Mouse (Mus musculus) spleen, adult 18-20 months (tissue): ENCODE measurements at regions not wholly inside any gene's neighbourhood (a gene's known extent, or its start where the extent isn't known, plus 50 kb on each side); places are given as distances from the start of the nearest gene placed in this dataset.

Experiments
- DNase-seq, 2 experiments: peaks; one replicate each; pipeline ENCODE4 v3.0.0; 2022; ENCODE audit warnings: mixed read lengths in 2 of 2

DNA sequence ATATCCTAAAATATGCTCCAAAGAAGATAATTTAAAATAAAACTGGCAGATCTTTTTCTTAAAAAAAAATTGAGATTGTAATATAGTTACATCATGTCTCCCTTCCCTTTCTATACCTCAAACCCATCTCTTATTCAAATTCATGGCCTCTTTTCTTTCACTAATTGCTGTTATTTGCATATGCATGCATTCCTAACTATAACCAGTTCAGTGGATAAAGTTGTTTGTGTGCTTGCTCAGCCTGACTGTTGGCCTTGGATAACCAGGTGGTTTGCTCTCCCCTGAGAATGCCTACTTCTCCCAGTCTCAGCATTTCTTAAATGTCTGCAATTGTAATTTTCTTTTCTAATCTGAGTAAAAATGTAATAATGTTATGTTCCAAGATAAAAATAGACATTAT is 2154.8 kb downstream of the 4930444P10Rik start:
- DNase-seq = no peak

DNA sequence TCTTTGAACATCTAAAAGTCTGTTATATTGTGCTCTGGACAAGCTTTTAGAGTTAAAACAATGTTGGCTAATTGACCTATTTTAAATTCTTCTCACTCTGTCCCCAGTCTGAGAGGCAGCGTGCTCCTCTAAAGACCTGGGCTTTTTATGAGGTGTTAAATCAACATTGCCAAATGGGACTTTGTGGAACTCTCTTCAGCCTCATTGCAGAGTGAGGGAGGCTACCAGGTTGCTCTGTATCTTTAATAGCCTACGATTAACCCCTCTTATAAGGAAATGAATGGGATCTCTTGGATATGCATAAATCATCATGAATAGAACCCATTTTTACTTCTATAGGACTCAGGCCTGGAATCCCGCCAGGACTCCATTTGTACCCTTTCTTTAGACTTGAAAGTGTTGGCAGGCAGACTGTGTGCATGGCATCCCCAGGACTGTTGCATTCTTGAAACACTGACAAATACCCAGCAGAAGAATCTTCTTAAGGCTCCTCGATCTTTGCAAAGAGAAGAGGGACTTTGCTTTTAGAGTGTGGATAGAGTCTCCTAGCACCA is 2157.1 kb downstream of the 4930444P10Rik start:
- no peak for DNase-seq

DNA sequence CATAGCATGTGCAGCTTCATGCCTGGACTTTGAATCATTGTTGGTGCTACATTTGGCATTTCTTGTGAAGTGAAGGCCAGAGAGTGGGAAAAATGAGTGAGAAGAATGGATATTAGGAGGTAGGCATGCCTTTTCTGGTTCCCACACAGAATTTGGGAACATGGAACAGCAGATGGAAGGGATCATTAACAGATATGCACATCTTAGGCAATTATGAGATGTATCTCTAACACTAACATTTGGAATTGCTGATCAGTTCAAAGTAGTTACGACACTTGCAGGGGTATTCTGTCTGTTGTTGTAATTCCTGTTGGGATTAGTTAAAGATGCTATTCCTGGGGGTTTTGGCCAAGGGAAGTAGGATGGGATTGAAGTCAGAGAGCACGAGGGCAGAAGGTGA is 2164.4 kb downstream of the 4930444P10Rik start:
- no peak for DNase-seq

DNA sequence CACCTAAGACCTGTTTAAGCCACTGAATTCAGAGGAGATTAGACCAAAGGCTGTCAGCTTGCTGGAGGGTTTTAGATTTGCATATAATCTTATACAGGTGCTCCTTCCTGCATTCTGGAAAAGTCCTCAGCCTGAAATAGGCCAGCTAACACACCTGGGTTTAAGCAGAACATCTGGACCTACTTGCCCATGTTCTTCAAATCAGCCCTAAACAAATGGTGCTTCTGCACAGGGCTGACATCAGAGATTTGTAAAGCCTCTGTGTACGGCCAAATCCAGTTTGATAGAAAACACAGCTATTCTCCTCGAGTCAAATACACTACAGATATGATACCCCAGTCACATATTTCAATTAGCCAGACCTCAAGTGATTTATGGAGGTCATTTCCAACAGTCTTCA is 2165.2 kb downstream of the 4930444P10Rik start:
- no peak for DNase-seq

DNA sequence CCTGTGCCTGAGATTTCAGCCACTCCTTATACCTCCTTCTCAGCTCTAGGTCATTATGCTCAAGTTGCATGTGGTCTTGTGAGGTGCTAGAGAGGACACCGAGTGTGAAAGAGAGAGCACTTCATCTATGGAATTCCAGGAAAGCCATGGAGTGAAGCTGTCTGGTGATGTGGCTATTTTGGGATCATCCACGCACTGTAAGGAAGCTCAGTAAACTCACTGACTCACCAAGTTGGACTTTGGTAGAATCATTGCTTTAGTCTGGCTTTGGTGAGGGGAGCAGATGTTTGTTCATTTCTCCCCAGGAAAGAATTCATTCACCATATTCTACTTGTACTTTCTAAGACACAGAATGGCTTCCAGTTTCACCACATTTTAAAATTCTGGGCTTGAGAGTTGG is 2167.1 kb downstream of the 4930444P10Rik start:
- DNase-seq = no peak

DNA sequence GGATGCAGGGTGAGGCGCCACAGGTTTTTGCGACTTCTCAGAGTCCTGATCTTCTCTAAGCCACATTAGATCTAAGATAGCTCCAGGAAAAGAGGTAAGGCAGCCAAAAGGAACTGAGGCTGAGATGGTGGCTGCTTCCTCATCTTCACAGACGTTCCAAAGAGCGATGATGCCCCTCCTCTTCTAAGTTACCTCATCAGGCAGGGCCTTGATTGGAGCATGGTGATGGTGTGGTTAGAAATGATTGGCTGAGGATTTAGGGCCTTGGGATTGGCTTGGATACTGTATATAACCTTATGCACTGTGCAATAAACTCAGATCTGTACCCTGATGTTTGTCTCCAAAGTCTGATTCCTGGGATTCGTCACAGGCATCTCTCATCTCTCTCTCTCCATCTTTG is 2177.9 kb downstream of the 4930444P10Rik start:
- DNase-seq = no peak

DNA sequence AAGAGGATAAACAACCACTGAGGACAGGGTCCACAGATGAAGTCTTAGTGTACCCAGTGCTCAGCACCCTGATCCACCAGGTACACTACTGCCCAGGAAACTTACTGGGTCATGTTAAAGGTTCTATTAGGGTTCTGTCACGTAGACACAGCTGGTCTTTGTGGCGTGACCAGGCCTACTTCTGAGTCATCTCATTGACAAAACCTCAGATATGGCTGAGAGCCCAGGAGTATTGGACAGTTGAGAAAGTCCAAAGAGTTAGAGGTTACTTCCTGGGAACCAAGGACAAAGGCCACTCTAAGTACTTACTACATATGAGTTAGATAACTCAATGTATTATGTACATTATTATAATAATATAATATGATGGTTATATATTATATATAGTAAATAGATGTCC is 2214.0 kb downstream of the 4930444P10Rik start:
- DNase-seq = no peak

DNA sequence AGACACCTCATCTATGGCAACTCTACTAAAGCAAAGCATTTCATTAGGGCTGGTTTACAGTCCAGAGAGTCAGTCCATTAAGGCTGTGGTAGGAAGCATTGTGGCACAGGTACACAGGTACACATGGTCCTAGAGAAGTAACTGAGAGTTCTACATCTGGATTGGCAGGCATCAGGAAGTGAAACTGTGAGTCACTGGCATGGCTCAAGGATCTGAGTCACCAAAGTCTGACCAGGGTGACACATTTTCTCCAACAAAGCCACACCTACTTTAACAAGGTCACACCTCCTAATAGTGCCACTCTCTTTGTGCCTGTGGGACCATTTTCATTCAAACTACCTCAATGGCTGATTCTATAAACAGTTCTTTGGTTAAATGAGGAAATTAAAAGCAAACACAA is 2219.2 kb downstream of the 4930444P10Rik start:
- DNase-seq = no peak

DNA sequence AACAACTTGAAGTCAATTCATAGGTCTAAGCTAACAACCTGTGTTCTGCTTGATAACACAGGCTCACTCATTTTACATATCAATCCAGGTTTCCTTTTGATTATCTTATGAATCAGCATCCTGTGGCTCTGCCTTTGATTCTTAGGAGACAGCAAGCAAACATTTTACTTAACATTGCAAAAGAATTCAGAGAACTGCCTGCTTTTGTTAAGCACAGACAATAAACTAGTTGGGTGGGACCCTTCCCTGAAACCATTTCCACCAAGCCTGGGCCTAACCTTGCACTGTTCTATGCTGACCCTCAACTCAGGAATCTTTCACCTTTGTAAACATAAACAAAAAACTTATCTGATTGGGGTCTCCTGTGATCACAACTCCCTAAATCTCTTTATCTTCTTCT is 2220.6 kb downstream of the 4930444P10Rik start:
- no peak for DNase-seq

DNA sequence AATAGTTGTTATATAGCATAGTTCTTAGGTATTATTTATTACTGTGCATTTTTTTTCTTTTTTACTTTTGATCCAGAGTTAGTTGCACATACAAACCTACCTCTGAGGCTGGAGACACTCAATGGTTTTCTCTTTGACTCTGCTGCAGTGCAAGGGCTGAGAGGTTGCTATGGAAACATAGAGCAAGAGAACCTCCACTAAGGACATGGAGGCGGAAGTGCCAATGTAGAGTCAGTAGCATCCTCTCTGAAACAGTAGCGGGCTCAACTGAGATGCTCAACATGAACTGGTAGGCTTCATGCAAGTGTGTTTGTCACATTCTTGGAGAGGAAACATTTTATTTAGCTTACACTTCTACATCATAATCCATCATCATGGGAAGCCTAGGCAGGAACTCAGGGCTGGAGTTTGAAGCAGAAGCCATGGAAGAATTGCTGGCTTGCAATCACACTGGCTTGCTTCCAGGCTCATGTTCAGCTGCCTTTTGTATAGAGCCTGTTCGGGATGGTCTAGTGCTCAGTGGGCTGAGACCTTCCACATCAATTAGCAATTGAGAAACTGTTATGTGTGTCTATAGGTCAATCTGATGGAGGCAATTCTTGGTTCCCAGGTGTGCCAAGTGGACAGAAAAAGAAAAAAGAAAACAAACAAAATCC is 2222.4 kb downstream of the 4930444P10Rik start:
- DNase-seq = no peak

DNA sequence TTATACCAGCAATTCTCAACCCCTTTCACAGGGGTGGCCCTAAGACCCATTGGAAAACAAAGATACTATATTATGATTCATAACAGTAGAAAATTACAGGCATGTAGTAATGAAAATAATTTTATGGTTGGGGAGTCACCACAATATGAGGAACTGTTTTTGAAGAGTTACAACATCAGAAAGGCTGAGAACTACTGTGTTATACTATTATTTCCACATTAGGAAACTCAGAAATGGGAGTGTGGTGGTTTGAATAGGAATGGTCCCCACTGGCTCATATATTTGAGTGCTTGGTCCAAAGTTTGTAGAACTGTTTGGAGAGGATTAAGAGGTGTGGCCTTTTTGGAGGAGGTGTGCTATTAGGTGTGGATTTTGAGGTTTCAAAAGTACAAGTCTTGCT is 2227.4 kb downstream of the 4930444P10Rik start:
- no peak for DNase-seq

DNA sequence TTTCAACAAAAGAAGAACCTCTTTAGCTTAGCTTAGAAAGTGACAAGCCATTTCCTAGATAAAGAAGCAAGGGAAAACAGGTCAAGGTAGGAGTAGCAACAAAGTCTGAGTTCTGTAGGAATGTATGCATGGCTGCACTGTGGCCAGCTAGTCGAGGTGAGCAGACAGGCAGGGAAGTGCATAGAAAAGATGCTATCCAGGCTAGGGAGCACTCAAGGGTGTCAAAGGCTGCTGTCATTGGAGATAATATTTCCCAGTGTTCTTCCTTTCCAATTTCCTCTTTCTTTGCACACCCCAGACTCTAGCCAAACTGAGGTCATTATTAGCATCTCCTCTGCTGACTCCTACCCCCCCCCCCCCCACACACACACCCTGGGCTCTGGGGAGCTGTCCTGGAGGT is 2229.4 kb downstream of the 4930444P10Rik start:
- no peak for DNase-seq

DNA sequence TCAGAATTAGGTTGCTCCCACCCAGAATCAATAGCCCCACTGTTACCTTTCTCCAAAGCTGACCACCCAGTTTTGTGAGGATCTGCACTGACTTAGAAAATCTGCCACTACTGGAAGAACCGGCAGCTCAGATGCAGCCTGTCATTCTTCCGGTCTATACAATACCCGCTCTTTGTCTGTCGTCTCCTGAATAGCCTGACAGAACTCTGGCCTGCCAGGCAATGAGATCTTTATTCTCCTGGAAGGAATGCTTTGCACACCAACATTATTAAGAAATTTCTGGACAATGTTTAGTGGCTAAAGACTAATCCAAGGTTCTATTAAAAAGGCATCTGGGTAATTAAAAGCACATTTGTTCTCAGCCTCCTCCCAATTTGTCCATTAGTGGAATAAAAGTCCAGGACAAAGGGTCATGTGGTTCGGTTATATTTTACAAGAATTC is 2232.0 kb downstream of the 4930444P10Rik start:
- no peak for DNase-seq

DNA sequence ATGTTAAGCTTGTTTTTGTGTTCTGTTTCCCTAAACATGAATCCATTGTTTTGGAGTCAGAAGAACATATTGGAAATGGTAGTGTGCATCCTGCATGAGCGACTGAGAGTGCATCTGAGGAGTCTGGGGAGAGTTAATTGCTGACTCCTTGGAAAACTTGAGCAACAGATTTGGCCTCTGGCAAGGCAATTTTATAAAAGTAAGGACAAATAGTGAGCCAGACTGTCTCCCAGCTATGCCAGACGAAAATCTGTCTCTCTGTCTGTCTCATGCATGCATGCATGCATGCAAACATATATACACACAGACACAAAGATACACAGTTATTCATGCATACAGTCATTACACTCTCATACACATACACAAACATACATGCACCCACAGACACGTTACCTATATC is 2232.7 kb downstream of the 4930444P10Rik start:
- no peak for DNase-seq

DNA sequence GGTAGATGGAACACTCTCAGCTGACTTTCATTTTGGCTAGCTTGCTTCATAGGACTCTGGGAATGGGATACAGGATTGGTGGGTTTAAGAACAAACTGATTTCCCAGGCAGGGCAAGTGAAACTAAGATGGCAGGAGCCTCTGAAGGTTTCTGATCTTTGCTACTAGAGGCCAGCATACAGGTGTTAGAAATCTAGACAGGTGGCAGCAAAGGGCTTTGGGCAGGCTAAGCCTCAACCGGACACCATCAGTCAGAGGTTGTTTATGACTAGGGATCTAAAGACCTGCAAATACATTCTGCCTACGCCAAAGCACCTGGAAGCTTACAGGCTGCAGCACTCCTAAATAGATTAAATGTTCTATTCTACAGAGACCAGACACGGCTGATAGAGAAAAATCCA is 2233.4 kb downstream of the 4930444P10Rik start:
- no peak for DNase-seq

DNA sequence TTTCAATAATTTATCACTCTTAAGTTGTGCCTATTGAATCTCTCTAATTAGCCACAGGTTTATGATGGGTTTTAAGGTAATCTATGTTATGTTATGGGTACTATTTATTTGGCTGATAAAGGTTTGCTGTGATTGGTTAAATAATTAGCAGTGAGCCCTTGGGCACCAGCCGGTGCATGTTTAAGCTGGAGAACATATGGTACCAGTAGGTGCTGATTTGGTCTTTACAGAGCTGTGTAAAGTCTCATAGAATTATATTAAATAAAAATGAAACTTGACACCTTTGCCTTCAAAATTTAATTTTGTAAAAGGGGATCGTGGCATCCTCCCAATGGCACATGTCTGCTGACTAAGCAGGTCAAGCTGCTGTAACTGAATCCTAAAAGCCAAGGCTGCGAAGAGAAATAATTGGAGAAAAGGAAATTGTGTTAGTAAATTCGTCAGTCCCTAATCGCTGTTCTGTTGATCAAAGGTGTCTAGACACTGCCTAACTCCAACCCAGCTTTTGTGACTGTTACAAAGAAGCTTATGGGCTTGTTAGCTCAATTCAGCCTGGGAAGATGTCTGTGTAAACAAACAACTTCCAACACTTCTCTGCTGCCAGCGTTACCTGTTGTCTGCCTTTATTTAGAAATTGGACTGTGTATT is 2234.6 kb downstream of the 4930444P10Rik start:
- no peak for DNase-seq

DNA sequence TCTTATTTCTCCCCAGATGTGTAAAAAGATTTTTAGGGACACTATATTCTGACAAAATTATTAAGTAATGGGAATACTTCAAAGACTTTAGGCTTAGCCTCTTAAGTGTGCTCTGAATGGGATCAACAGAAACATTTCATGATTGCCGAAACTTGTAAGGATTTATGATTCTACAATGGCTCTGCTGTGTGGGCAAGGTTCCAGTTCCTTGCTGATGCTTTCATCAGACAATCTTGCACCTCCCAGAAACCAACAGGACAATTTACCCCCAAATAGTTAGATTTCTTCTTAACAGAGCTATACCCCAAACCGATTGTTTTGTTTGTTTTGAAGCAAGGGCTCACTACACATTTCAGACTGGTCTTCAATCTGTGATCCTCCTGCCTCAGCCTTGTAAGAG is 2236.1 kb downstream of the 4930444P10Rik start:
- DNase-seq = no peak

DNA sequence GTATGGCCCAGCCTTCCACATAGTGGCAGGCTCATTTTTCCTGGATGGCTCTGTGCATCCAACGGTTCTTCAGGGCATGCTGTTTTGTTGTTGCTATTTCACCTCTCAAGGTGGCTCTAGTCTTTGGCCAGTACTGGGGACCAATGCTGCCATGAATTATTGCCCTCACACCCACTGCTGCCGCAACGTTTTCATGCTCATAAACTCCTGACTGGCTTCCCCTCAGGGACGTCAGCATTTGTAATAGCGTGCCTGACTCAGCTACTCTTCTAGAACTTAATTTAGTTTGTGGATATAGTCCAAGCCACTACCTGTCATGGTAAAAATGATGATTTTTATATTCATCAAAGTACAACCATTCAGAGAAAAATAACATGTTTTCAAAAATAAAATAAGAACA is 2242.0 kb downstream of the 4930444P10Rik start:
- DNase-seq = no peak

DNA sequence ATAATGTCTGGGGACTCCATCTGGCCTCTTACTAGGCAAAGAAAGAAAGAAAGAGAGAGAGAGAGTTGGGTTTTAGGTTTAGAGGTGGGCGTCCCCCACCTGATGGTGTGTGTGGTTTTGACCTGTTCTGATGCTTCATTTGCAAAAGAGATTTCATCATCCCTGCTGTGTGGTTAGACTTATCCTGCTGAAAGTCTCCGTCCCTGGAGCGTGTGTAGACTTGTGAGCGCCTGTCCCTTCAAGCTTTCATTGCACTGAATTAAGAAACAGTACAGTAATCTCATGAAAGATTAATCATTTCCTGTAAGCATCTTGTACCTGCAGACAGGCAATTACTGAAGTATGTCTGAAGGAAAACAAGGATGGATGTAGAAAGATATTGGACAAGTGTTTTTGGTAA is 2244.1 kb downstream of the 4930444P10Rik start:
- no peak for DNase-seq

DNA sequence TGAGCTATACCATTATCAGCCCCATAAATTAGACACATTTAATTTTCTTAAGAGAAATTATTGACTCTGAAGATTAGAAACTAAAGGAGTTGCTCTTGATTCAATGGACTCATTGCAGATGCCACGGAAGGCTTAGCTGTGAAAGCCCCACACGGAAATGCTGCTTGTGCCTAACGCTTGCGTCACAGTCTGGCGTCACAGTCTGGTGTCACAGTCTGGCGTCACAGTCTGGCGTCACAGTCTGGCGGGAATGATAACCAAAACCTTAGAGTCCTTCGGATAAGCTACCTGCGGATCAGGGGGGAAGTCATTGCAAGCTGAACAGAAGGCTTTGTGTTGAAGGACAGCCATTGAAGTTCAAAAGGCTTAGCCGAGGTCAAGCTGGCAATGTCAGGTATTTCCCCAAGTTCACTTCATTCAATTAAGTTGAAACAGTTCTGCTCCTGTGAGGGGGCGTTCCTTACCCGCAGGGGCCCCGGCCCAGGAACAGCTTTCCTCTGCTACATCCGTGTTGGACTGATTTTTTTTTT is 2246.7 kb downstream of the 4930444P10Rik start:
- no peak for DNase-seq

DNA sequence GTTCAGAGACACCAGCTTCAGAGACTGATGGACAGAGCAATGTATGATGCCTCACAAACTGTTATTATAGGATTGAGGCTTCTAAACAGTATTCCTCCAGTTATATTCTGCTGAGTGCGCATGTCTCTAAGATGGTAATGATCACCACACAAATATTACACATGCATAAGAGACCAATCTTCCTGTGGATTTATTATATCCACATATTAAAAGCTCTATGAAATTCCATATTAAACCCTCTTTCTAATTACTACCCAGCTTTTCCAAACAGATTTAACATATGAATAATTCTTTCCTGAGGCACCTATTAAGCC is 2252.9 kb downstream of the 4930444P10Rik start:
- DNase-seq = no peak

DNA sequence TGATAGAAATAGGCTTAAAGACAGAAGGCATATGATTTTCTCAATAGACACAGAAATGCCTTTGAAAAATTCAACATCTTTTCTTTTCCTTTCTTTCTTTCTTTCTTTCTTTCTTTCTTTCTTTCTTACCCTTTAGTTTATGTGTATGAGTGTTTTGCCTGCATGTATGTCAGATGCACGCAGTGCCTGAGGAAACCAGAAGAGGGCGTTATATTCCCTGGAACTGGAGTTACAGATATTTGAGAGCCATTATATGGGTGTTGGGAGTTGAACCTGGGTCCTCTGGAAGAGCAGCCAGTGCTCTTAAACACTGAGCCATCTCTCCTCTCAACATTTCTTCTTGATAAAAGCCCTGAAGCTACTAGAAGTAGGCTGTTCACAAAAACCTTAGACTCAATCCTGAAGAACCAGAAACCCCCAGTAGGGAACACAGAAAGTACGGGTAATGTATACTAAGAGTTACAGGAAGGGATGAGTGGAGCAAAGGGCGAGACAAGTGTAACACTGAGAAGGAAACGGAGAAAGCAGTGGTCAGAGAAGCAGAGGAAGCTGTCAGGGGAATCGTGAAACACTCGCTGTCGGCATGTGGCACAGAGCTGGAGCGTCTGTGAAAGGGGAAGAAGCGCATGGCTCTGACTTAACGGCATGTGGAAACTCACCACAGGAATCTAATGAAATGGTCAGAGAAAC is 2253.4 kb downstream of the 4930444P10Rik start:
- DNase-seq = no peak

DNA sequence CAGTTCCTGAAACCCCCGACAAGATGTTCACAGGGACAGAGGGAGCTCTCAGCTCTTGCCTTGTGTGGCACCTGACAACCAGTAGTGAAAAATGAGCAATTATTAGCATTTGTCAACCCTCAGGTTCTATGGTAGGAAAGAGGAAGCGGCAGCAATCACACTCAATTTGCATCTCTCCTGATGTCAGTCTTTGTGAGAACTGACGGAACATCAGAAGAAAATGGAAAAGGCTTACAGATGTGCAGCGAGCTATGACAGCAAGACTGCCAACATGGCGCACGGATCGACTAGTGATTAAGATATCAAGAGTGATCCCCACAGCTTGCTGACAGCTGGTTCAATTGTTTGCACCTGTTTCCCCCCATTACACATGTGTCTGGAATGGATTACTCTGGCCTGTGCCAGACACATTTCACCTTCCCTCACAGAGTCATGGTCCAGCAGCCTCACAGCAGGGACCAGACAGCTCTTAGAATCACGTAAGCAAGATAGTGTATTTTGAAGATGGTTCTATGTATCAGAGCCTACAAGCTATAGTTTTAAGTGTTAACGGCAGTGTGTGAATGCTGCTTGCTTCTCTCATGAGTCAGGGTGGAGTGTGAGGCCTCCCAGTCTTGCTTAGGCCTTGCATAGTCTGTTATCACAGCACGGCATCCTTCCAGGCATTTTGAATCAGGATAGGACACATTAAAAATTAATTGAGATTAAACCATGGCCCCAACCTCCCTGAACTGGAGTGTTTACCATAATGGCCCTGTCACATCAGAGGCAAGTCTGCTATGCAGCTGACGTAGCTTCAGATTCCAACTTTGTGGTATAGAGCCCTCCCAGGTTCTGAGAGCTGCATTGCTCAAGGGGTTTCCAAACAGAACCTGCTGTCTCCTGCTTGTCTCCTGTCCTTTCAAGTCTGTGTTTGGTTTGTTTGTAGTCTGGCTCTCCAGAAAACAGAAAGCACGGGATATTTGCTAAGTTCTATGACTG is 2258.0 kb downstream of the 4930444P10Rik start:
- no peak for DNase-seq
